Mouse (Mus musculus) ES-E14 (cell line): ENCODE measurements around the gene Sv2c. TPM values are rescaled to one million over a fixed set of nuclear protein-coding genes. Genes with fewer than 3 reads are reported as not detected.

Experiments used
- DNase-seq: peaks from one replicate; pipeline ENCODE4 v3.0.0-alpha.2; 2013; ENCODE audit warnings: low read depth, low spot score
- H3K27ac ChIP-seq: 2 replicates; pipeline ENCODE4 v1.5.1; 2012; ENCODE audit warnings: low read depth, mild to moderate bottlenecking, low read length, moderate library complexity, mixed read lengths; ENCODE audit not compliant: poor library complexity, insufficient read depth, severe bottlenecking
- H3K36me3 ChIP-seq: 2 replicates; pipeline ENCODE4 v1.6.1; 2012; ENCODE audit warnings: mild to moderate bottlenecking, low read length, moderate library complexity, mixed read lengths; ENCODE audit not compliant: control insufficient read depth, poor library complexity, insufficient read depth, severe bottlenecking
- H3K4me1 ChIP-seq, 2 experiments: fragments of 150-350 bp in 1 of 2; sonication (generic) in 1 of 2; 2 replicates each; pipeline ENCODE4 v1.6.1; 2012; ENCODE audit warnings: low read length in 2 of 2, mild to moderate bottlenecking in 1 of 2, mixed read lengths in 1 of 2; ENCODE audit not compliant: control insufficient read depth in 2 of 2, insufficient read depth in 2 of 2, poor library complexity in 1 of 2
- H3K4me3 ChIP-seq, 2 experiments: fragments of 150-350 bp in 1 of 2; sonication (generic) in 1 of 2; 2 replicates each; pipeline ENCODE4 v1.5.1; 2012; ENCODE audit warnings: low read length in 2 of 2, low read depth in 1 of 2, mild to moderate bottlenecking in 1 of 2, mixed read lengths in 1 of 2; ENCODE audit not compliant: insufficient read depth in 1 of 2, poor library complexity in 1 of 2, severe bottlenecking in 1 of 2
- H3K9ac ChIP-seq: 2 replicates; pipeline ENCODE4 v1.6.1; 2012; ENCODE audit warnings: low read depth, mild to moderate bottlenecking, low read length, mixed read lengths; ENCODE audit not compliant: poor library complexity, insufficient read depth, severe bottlenecking
- H3K9me3 ChIP-seq: fragments of 150-350 bp; sonication (generic); 2 replicates; pipeline ENCODE4 v1.6.1; 2012; ENCODE audit warnings: low read depth, mild to moderate bottlenecking, low read length; ENCODE audit not compliant: control insufficient read depth, insufficient read depth
- CHD2 ChIP-seq: IDR thresholded peaks from 2 replicates; pipeline ENCODE4 v1.6.1; 2014; ENCODE audit warnings: mild to moderate bottlenecking, low read depth, low read length, inconsistent platforms
- HCFC1 ChIP-seq: IDR thresholded peaks from 2 replicates; pipeline ENCODE4 v1.6.1; 2012; ENCODE audit warnings: low read length, inconsistent platforms, borderline replicate concordance; ENCODE audit not compliant: insufficient read depth
- MAFK ChIP-seq: IDR thresholded peaks from 2 replicates; pipeline ENCODE4 v1.6.1; 2014; ENCODE audit warnings: mild to moderate bottlenecking, low read depth, low read length, inconsistent platforms; ENCODE audit not compliant: insufficient read depth
- ZC3H11A ChIP-seq: IDR thresholded peaks from 2 replicates; pipeline ENCODE4 v1.6.1; 2012; ENCODE audit warnings: low read depth, mild to moderate bottlenecking, inconsistent platforms, low read length, borderline replicate concordance
- ZNF384 ChIP-seq: IDR thresholded peaks from 2 replicates; pipeline ENCODE4 v1.6.1; 2012; ENCODE audit warnings: low read depth, low read length, inconsistent platforms
- in situ Hi-C, 2 experiments: fragments of 600-800 bp; cut with MboI; formaldehyde crosslinking; loops; one replicate each; pipeline ENCODE4 v1.15.1; 2025; ENCODE audit warnings: low sequenced_read_pairs in 2 of 2, inconsistent platforms in 1 of 2; ENCODE audit not compliant: unreplicated experiment in 2 of 2
- total RNA-seq: library from RNA; depleted of rRNA; stranded (reverse); fragments of 300-350 nt; gene quantifications from 2 replicates; pipeline ENCODE4 v1.2.3, GENCODE M21; 2012

Sv2c gene
- total RNA-seq, 1 experiment = 0.89 TPM

- Histone ChIP-seq H3K36me3 (no peaks in the 10 kb centered on the region), H3K4me1 (no peaks in the 10 kb centered on the region; a peak in 1 of 4 replicates), H3K9ac (no peak overlapping the region), H3K27ac (no peak overlapping the region), H3K9me3 (no peaks in the 10 kb centered on the region), H3K4me3 (no peak overlapping the region)
- no peak for DNase-seq
- in situ Hi-C loops = no loop called here
- TF ChIP-seq ZNF384 (no peak), MAFK (no peak), CHD2 (no peak), HCFC1 (no peak), ZC3H11A (no peak)
Measured at GRCm38 (mm10) chr13:95941861-95942260, 190.5 kb downstream of the Sv2c start.

- Histone ChIP-seq H3K36me3 (no peaks in the 10 kb centered on the region), H3K27ac (no peak overlapping the region), H3K4me3 (no peak overlapping the region), H3K9ac (no peak overlapping the region; the same call in 1 of the 2 replicates), H3K4me1 (no peaks in the 10 kb centered on the region), H3K9me3 (no peaks in the 10 kb centered on the region)
- no peak for DNase-seq
- in situ Hi-C loops = no loop called here
- TF ChIP-seq CHD2 (no peak), ZNF384 (no peak), MAFK (no peak), HCFC1 (no peak), ZC3H11A (no peak)
Measured at GRCm38 (mm10) chr13:95940811-95941210, 191.6 kb downstream of the Sv2c start.

GRCm38 (mm10) chr13:95924201-95924621, 208.2 kb downstream of the Sv2c start:
- no peak for DNase-seq
- 0 out of 4 replicates have a peak, but pooled peaks cover 0 to 2% of the 10 kb centered on the region in 2 experiments for H3K4me1 ChIP-seq
- no peaks in the 10 kb centered on the region for H3K36me3 ChIP-seq
- TF ChIP-seq ZC3H11A (no peak), MAFK (no peak), CHD2 (no peak), HCFC1 (no peak), ZNF384 (no peak)
- no peak overlapping the region for H3K4me3 ChIP-seq
- H3K9me3 ChIP-seq = no peaks in the 10 kb centered on the region
- no peak overlapping the region for H3K27ac ChIP-seq
- no peak overlapping the region for H3K9ac ChIP-seq
- in situ Hi-C loops = no loop called here

- Histone ChIP-seq H3K9ac (no peak overlapping the region), H3K4me3 (no peak overlapping the region), H3K4me1 (peaks cover 0 to 4% of the 10 kb centered on the region in 2 experiments; a peak in 1 of 4 replicates), H3K36me3 (no peaks in the 10 kb centered on the region), H3K27ac (no peak overlapping the region), H3K9me3 (no peaks in the 10 kb centered on the region)
- TF ChIP-seq ZNF384 = no peak
- no peak for TF ChIP-seq HCFC1
- TF ChIP-seq MAFK = no peak
- no peak for TF ChIP-seq ZC3H11A
- no peak for TF ChIP-seq CHD2
- DNase-seq = no peak
- in situ Hi-C loops = no loop called here
Measured at GRCm38 (mm10) chr13:95922626-95923025, 209.8 kb downstream of the Sv2c start.

- no peaks in the 10 kb centered on the region for H3K36me3 ChIP-seq
Measured at GRCm38 (mm10) chr13:95918624-95919284, 213.6 kb downstream of the Sv2c start.

More at GRCm38 (mm10) chr13:95918624-95919284, 213.6 kb downstream of the Sv2c start:
- no peak overlapping the region for H3K4me3 ChIP-seq
- TF ChIP-seq ZNF384 (peak; percentile 69), CHD2 (no peak)
- peaks cover 0 to 4% of the 10 kb centered on the region in 2 experiments; a peak in 1 of 4 replicates for H3K4me1 ChIP-seq
- H3K9ac ChIP-seq = no peak overlapping the region
- no peaks in the 10 kb centered on the region for H3K9me3 ChIP-seq
- no peak for DNase-seq
- in situ Hi-C loops = no loop called here
- no peak overlapping the region for H3K27ac ChIP-seq
